Mouse (Mus musculus): Measurements from ENCODE around the gene Rab17. TPM values are rescaled to one million over a fixed set of nuclear protein-coding genes. Genes with fewer than 3 reads are reported as not detected.
A peak's percentile ranks its signal among the peaks of the same experiment; 100 is the strongest.

Gene Rab17
- polyA plus RNA-seq, 1 experiment, result 3.4 TPM

- no peaks in the 10 kb centered on the region for H3K36me3 ChIP-seq (replicated peaks; ENCODE audit: low read length)
- H3K4me1 ChIP-seq, result peaks cover 12% of the 10 kb centered on the region
- TF ChIP-seq FLI1 (IDR thresholded peaks at IDR 0.05; ENCODE audit: low read length) (no peak), GATA1 (IDR thresholded peaks at IDR 0.05; ENCODE audit: borderline replicate concordance, low read length) (no peak)
- H3K4me3 ChIP-seq (replicated peaks), result no peak overlapping the region
- no peaks in the 10 kb centered on the region for H3K9me3 ChIP-seq
- peaks cover 63% of the 10 kb centered on the region for H3K27me3 ChIP-seq (replicated peaks)
These were observed 22.2 kb downstream of the Rab17 start for GRCm38 (mm10) chr1:90947252-90947651.

GRCm38 (mm10) chr1:90945171-90945570 is 24.3 kb downstream of the Rab17 start:
- Histone ChIP-seq H3K27me3 (replicated peaks) (peaks cover 60% of the 10 kb centered on the region), H3K4me1 (peaks cover 12% of the 10 kb centered on the region), H3K36me3 (replicated peaks; ENCODE audit: low read length) (no peaks in the 10 kb centered on the region), H3K9me3 (no peaks in the 10 kb centered on the region), H3K4me3 (replicated peaks) (no peak overlapping the region)
- no peak for TF ChIP-seq GATA1 (IDR thresholded peaks at IDR 0.05; ENCODE audit: borderline replicate concordance, low read length)

GRCm38 (mm10) chr1:90939980-90940379 is 29.5 kb downstream of the Rab17 start:
- Histone ChIP-seq H3K27me3 (replicated peaks) (peaks cover 69% of the 10 kb centered on the region), H3K4me1 (no peaks in the 10 kb centered on the region), H3K36me3 (replicated peaks; ENCODE audit: low read length) (no peaks in the 10 kb centered on the region), H3K4me3 (replicated peaks) (no peak overlapping the region), H3K9me3 (no peaks in the 10 kb centered on the region)
- TF ChIP-seq GATA1 (IDR thresholded peaks at IDR 0.05; ENCODE audit: borderline replicate concordance, low read length) (no peak), FLI1 (IDR thresholded peaks at IDR 0.05; ENCODE audit: low read length) (no peak)

GRCm38 (mm10) chr1:90936990-90937389 is 32.5 kb downstream of the Rab17 start:
- Histone ChIP-seq H3K9me3 (no peaks in the 10 kb centered on the region), H3K27me3 (replicated peaks) (peaks cover 69% of the 10 kb centered on the region), H3K4me3 (replicated peaks) (no peak overlapping the region), H3K36me3 (replicated peaks; ENCODE audit: low read length) (no peaks in the 10 kb centered on the region), H3K4me1 (no peaks in the 10 kb centered on the region)
- TF ChIP-seq FLI1 (IDR thresholded peaks at IDR 0.05; ENCODE audit: low read length) (no peak), GATA1 (IDR thresholded peaks at IDR 0.05; ENCODE audit: borderline replicate concordance, low read length) (no peak)

- no peaks in the 10 kb centered on the region for H3K36me3 ChIP-seq (replicated peaks; ENCODE audit: low read length)
- peaks cover 69% of the 10 kb centered on the region for H3K27me3 ChIP-seq (replicated peaks)
- peaks cover 8% of the 10 kb centered on the region for H3K4me1 ChIP-seq
- no peak overlapping the region for H3K4me3 ChIP-seq (replicated peaks)
- peaks cover 13% of the 10 kb centered on the region for H3K9me3 ChIP-seq
- no peak for TF ChIP-seq GATA1 (IDR thresholded peaks at IDR 0.05; ENCODE audit: borderline replicate concordance, low read length)
- TF ChIP-seq FLI1 (IDR thresholded peaks at IDR 0.05; ENCODE audit: low read length), result no peak
These were observed 36.5 kb downstream of the Rab17 start for GRCm38 (mm10) chr1:90933001-90933400.

GRCm38 (mm10) chr1:90928575-90928934 is 40.9 kb downstream of the Rab17 start:
- H3K9me3 ChIP-seq, result peaks cover 18% of the 10 kb centered on the region

GRCm38 (mm10) chr1:90927929-90928574 is 41.4 kb downstream of the Rab17 start:
- H3K9me3 ChIP-seq, result peaks cover 18% of the 10 kb centered on the region
- TF ChIP-seq FLI1 (IDR thresholded peaks at IDR 0.05; ENCODE audit: low read length) (no peak), GATA1 (IDR thresholded peaks at IDR 0.05; ENCODE audit: borderline replicate concordance, low read length) (no peak)
- peaks cover 14% of the 10 kb centered on the region for H3K4me1 ChIP-seq
- H3K36me3 ChIP-seq (replicated peaks; ENCODE audit: low read length), result no peaks in the 10 kb centered on the region
- H3K4me3 ChIP-seq (replicated peaks), result peak overlapping the region; percentile 76
- H3K27me3 ChIP-seq (replicated peaks), result peaks cover 63% of the 10 kb centered on the region

More at GRCm38 (mm10) chr1:90928575-90928934, 40.9 kb downstream of the Rab17 start:
- H3K27me3 ChIP-seq (replicated peaks), result peaks cover 64% of the 10 kb centered on the region
- peaks cover 14% of the 10 kb centered on the region for H3K4me1 ChIP-seq
- peak overlapping the region; percentile 76 for H3K4me3 ChIP-seq (replicated peaks)
- no peaks in the 10 kb centered on the region for H3K36me3 ChIP-seq (replicated peaks; ENCODE audit: low read length)
- TF ChIP-seq GATA1 (IDR thresholded peaks at IDR 0.05; ENCODE audit: borderline replicate concordance, low read length), result no peak
- TF ChIP-seq FLI1 (IDR thresholded peaks at IDR 0.05; ENCODE audit: low read length), result no peak

GRCm38 (mm10) chr1:90927308-90927707 is 42.2 kb downstream of the Rab17 start:
- Histone ChIP-seq H3K4me1 (peaks cover 14% of the 10 kb centered on the region), H3K27me3 (replicated peaks) (peaks cover 62% of the 10 kb centered on the region), H3K36me3 (replicated peaks; ENCODE audit: low read length) (no peaks in the 10 kb centered on the region), H3K9me3 (peaks cover 18% of the 10 kb centered on the region), H3K4me3 (replicated peaks) (no peak overlapping the region)
- TF ChIP-seq FLI1 (IDR thresholded peaks at IDR 0.05; ENCODE audit: low read length), result no peak
- no peak for TF ChIP-seq GATA1 (IDR thresholded peaks at IDR 0.05; ENCODE audit: borderline replicate concordance, low read length)

- TF ChIP-seq GATA1 (IDR thresholded peaks at IDR 0.05; ENCODE audit: borderline replicate concordance, low read length), result no peak
- TF ChIP-seq FLI1 (IDR thresholded peaks at IDR 0.05; ENCODE audit: low read length), result no peak
- Histone ChIP-seq H3K9me3 (peaks cover 18% of the 10 kb centered on the region), H3K36me3 (replicated peaks; ENCODE audit: low read length) (no peaks in the 10 kb centered on the region), H3K4me3 (replicated peaks) (no peak overlapping the region), H3K27me3 (replicated peaks) (peaks cover 64% of the 10 kb centered on the region), H3K4me1 (peaks cover 14% of the 10 kb centered on the region)
These were observed 43.4 kb downstream of the Rab17 start for GRCm38 (mm10) chr1:90926030-90926429.

- TF ChIP-seq GATA1 (IDR thresholded peaks at IDR 0.05; ENCODE audit: borderline replicate concordance, low read length), result no peak
- TF ChIP-seq FLI1 (IDR thresholded peaks at IDR 0.05; ENCODE audit: low read length), result no peak
- Histone ChIP-seq H3K4me3 (replicated peaks) (no peak overlapping the region), H3K4me1 (peaks cover 6% of the 10 kb centered on the region), H3K9me3 (peaks cover 11% of the 10 kb centered on the region), H3K36me3 (replicated peaks; ENCODE audit: low read length) (no peaks in the 10 kb centered on the region), H3K27me3 (replicated peaks) (peaks cover 73% of the 10 kb centered on the region)
These were observed 47.8 kb downstream of the Rab17 start for GRCm38 (mm10) chr1:90921687-90922086.
